Mouse (Mus musculus) testis, adult 2 months (tissue): ENCODE data around the gene Mdga1.

Experiments used
- CTCF ChIP-seq: fragments of 200-500 bp; IDR thresholded peaks from 2 replicates; pipeline ENCODE4 v1.5.1; 2012; ENCODE audit warnings: low read depth, mild to moderate bottlenecking, inconsistent platforms, low read length, moderate library complexity; ENCODE audit not compliant: control insufficient read depth, insufficient read depth, insufficient replicate concordance
- POLR2A ChIP-seq: fragments of 200-500 bp; IDR thresholded peaks from 2 replicates; pipeline ENCODE4 v1.6.1; 2012; ENCODE audit warnings: low read depth, mild to moderate bottlenecking, inconsistent platforms, low read length, moderate library complexity; ENCODE audit not compliant: control insufficient read depth

DNA sequence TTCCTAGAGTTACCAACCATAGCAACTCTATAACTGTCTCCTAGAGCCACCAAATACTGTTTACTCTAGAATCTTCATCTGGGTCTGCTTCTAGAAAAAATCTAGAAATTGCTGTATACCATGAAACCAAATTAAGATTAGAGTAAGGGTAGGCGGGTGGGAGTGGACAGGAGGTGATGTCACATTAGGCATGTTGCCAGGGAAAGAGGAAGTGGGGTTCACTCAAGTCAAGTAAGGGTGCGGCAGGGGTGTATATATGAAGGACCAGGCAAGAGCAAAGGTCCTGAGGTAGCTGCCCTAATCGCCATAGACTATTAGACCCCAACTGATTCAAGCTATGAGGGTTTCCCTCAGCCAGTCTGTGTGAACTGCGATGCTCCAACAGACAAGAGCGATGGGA, 69.6 kb downstream of the Mdga1 start:
- no peak for TF ChIP-seq CTCF
- TF ChIP-seq POLR2A, result no peak
